Mouse (Mus musculus): Measurements from ENCODE around the gene Psmc3ip.

GRCm38 (mm10) chr11:101062971-101063675 lies 32.1 kb downstream of the Psmc3ip start:
- no peak for TF ChIP-seq CTCF (IDR thresholded peaks at IDR 0.05; ENCODE audit: low read depth)
- TF ChIP-seq EP300 (IDR thresholded peaks at IDR 0.05; ENCODE audit: low read depth), result no peak

Data from liver, embryonic 14.5 days (tissue).